Mouse (Mus musculus) right cerebral cortex, postnatal 14 days (tissue): Measurements from ENCODE around the gene Zbtb38.

Experiments
- DNase-seq: peaks from one replicate; pipeline ENCODE4 v3.0.0; 2022

Gene Zbtb38

GRCm38 (mm10) chr9:96713472-96714390 is 38.9 kb downstream of the Zbtb38 start:
- no peak for DNase-seq

GRCm38 (mm10) chr9:96712758-96713471 is 39.7 kb downstream of the Zbtb38 start:
- DNase-seq = no peak

GRCm38 (mm10) chr9:96712045-96712444 is 40.6 kb downstream of the Zbtb38 start:
- no peak for DNase-seq

GRCm38 (mm10) chr9:96710241-96710946 is 42.2 kb downstream of the Zbtb38 start:
- no peak for DNase-seq

GRCm38 (mm10) chr9:96708905-96709304 is 43.7 kb downstream of the Zbtb38 start:
- DNase-seq = no peak

- DNase-seq = no peak
Measured at GRCm38 (mm10) chr9:96707964-96708363, 44.7 kb downstream of the Zbtb38 start.

- DNase-seq = no peak
Measured at GRCm38 (mm10) chr9:96705576-96706285, 46.9 kb downstream of the Zbtb38 start.

GRCm38 (mm10) chr9:96704935-96705334 is 47.7 kb downstream of the Zbtb38 start:
- DNase-seq = no peak

GRCm38 (mm10) chr9:96701891-96702290 is 50.7 kb downstream of the Zbtb38 start:
- DNase-seq = no peak

- no peak for DNase-seq
Measured at GRCm38 (mm10) chr9:96699276-96700035, 53.2 kb downstream of the Zbtb38 start.

- no peak for DNase-seq
Measured at GRCm38 (mm10) chr9:96696788-96697492, 55.7 kb downstream of the Zbtb38 start.

- DNase-seq = peak; percentile 34
Measured at GRCm38 (mm10) chr9:96696141-96696561, 56.5 kb downstream of the Zbtb38 start.

GRCm38 (mm10) chr9:96690461-96690863 is 62.2 kb downstream of the Zbtb38 start:
- DNase-seq = no peak

- DNase-seq = no peak
Measured at GRCm38 (mm10) chr9:96689076-96689475, 63.6 kb downstream of the Zbtb38 start.

GRCm38 (mm10) chr9:96688194-96688875 is 64.3 kb downstream of the Zbtb38 start:
- no peak for DNase-seq

- DNase-seq = no peak
Measured at GRCm38 (mm10) chr9:96687591-96688186, 64.9 kb downstream of the Zbtb38 start.

GRCm38 (mm10) chr9:96685600-96686084 is 67.0 kb downstream of the Zbtb38 start:
- no peak for DNase-seq

- DNase-seq = no peak
Measured at GRCm38 (mm10) chr9:96684866-96685599, 67.6 kb downstream of the Zbtb38 start.

GRCm38 (mm10) chr9:96684165-96684792 is 68.4 kb downstream of the Zbtb38 start:
- DNase-seq = no peak
